Mouse (Mus musculus) megakaryocyte, embryonic 14.5 days (primary cell): Measurements from ENCODE around the gene Mest.

Experiments
- FLI1 ChIP-seq: IDR thresholded peaks from 2 replicates; pipeline ENCODE4 v1.6.1; 2012; ENCODE audit warnings: low read length, inconsistent platforms, mixed read lengths
- GATA1 ChIP-seq: IDR thresholded peaks from 3 replicates; pipeline ENCODE4 v1.6.1; 2012; ENCODE audit warnings: mixed read lengths, low read length, inconsistent platforms, borderline replicate concordance

DNA sequence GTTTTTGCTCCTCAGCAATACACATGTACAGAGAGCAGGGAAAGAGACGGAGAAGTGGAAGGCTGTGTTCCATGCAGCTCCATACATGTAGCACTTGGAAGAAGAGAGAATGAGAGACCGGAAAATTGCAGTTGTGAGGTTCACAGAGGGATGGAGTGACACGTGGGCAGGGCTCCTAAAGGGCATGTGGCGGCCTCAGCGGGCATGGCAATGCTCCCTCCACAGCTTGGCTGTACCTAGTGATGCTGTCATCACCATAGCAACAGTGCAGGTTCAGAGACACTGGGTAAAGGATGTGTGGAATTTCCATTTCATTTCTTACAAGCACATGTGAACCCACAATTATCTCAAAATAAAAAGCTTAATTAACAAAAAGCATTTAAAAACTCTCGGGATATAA is 44.9 kb upstream of the Mest start:
- TF ChIP-seq FLI1, result no peak
- no peak for TF ChIP-seq GATA1
